Mouse (Mus musculus): ENCODE data around the gene Uba1.

- TF ChIP-seq JUN (IDR thresholded peaks at IDR 0.05; ENCODE audit: insufficient read depth, low read depth, low read length) = no peak
- TF ChIP-seq CHD1 (IDR thresholded peaks at IDR 0.05; ENCODE audit: low read depth, low read length) = 0 out of 2 replicates have a peak, but pooled peaks have one; percentile 0
- TF ChIP-seq EP300 (IDR thresholded peaks at IDR 0.05; ENCODE audit: low read length) = no peak
- no peak for TF ChIP-seq BHLHE40 (IDR thresholded peaks at IDR 0.05; ENCODE audit: low read depth, low read length)
- no peak for TF ChIP-seq CTCF (conservative IDR thresholded peaks at IDR 0.05 in 1 of 2, IDR thresholded peaks at IDR 0.05 in 1 of 2; ENCODE audit: low read depth in 2 of 2, low read length in 2 of 2)
- TF ChIP-seq RAD21 (IDR thresholded peaks at IDR 0.05; ENCODE audit: low read depth, low read length) = no peak
- TF ChIP-seq MAFK (IDR thresholded peaks at IDR 0.05; ENCODE audit: insufficient replicate concordance, low read length) = no peak
- TF ChIP-seq PAX5 (IDR thresholded peaks at IDR 0.05; ENCODE audit: low read length) = no peak
- TF ChIP-seq POLR2A (IDR thresholded peaks at IDR 0.05; ENCODE audit: low read depth, low read length) = no peak
- TF ChIP-seq SMC3 (IDR thresholded peaks at IDR 0.05; ENCODE audit: low read depth, low read length) = no peak
- no peak for TF ChIP-seq USF2 (conservative IDR thresholded peaks at IDR 0.05; ENCODE audit: low read depth, low read length)
- TF ChIP-seq POLR2AphosphoS2 (IDR thresholded peaks at IDR 0.05; ENCODE audit: low read depth, low read length) = no peak
These were observed 29.5 kb downstream of the Uba1 start, which contains the start of gene Cdk16 for GRCm38 (mm10) chrX:20687519-20688067.

All from CH12.LX (cell line).